Mouse (Mus musculus) limb, embryonic 11.5 days (tissue): Measurements from ENCODE around the gene Gpr33. TPM values are rescaled to one million over a fixed set of nuclear protein-coding genes. Genes with fewer than 3 reads are reported as not detected.

ENCODE experiments used
- ATAC-seq: fragments of 200-750 bp; cut with Nextera tagmentation; 2 replicates; pipeline ENCODE4 v1.8.0; 2017; ENCODE audit warnings: low read depth; ENCODE audit not compliant: insufficient number of reproducible peaks, low FRiP score, low TSS enrichment
- DNase-seq: peaks from one replicate; pipeline ENCODE4 v3.0.0-alpha.2; 2015; ENCODE audit warnings: low spot score
- H3K27ac ChIP-seq: fragments of 300-500 bp; sonication (generic); replicated peaks from 2 replicates; pipeline ENCODE4 v1.5.1; 2014; ENCODE audit warnings: low read depth, mild to moderate bottlenecking, low read length
- H3K27me3 ChIP-seq: fragments of 300-500 bp; sonication (generic); 2 replicates; pipeline ENCODE4 v1.6.1; 2014; ENCODE audit warnings: mild to moderate bottlenecking, low read length, mixed read lengths; ENCODE audit not compliant: control insufficient read depth, insufficient read depth
- H3K36me3 ChIP-seq: fragments of 300-500 bp; sonication (generic); 2 replicates; pipeline ENCODE4 v1.6.1; 2014; ENCODE audit warnings: mild to moderate bottlenecking, low read length, moderate library complexity, mixed read lengths; ENCODE audit not compliant: control insufficient read depth, insufficient read depth
- H3K4me1 ChIP-seq: fragments of 300-500 bp; sonication (generic); 2 replicates; pipeline ENCODE4 v1.6.1; 2014; ENCODE audit warnings: low read length, mixed read lengths; ENCODE audit not compliant: control insufficient read depth, insufficient read depth
- H3K4me2 ChIP-seq: fragments of 300-500 bp; sonication (generic); 2 replicates; pipeline ENCODE4 v1.6.1; 2014; ENCODE audit warnings: low read depth, mild to moderate bottlenecking, moderate library complexity; ENCODE audit not compliant: severe bottlenecking
- H3K4me3 ChIP-seq: fragments of 300-500 bp; sonication (generic); 2 replicates; pipeline ENCODE4 v1.5.1; 2014; ENCODE audit warnings: low read depth, low read length
- H3K9ac ChIP-seq: fragments of 300-500 bp; sonication (generic); 2 replicates; pipeline ENCODE4 v1.6.1; 2014; ENCODE audit warnings: mild to moderate bottlenecking, low read length
- H3K9me3 ChIP-seq: fragments of 300-500 bp; sonication (generic); 2 replicates; pipeline ENCODE4 v1.6.1; 2016; ENCODE audit warnings: low read length; ENCODE audit not compliant: control insufficient read depth
- WGBS: fragments of 180-500 bp; shearing (Covaris S2); extraction: QIAGEN DNeasy Blood & Tissue Kit; methylation state at CpG from one replicate; pipeline ENCODE4 v1.1.7; 2014; 5-methylcytosine and 5-hydroxymethylcytosine counted together
- polyA plus RNA-seq: library from polyadenylated mRNA; unstranded; fragments of >200 nt; fragmentation: Nextera tagmentation; extraction: Ambion mirVana; gene quantifications from 2 replicates; pipeline ENCODE4 v1.2.1, GENCODE M21; 2014

Gpr33 gene
- not detected in 2 replicates for polyA plus RNA-seq

DNA sequence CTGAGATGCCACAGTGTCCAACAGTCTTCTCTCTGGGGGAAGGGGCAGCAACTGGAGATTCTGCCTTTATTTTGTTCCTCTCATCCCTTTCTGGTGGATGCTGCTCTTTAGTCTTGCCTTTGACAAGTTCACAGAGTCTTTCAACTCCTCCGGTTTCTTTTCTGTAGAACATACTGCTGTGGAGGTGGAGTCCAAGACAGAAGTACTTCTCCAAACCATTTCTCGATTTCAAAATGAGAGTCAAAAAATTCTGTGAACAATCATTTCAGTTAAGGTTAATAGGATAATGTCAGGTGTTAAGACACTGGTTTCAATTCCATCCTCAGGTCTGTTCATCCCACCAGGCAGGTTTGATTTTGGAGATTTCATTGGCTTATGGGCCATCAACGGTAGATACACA is at the start of gene Gpr33:
Gene Gpr33, minus strand, starts transcription at position 101 of the 400 bp plus-strand sequence.
- no peak within 1 kb of the TSS for H3K27ac ChIP-seq
- no peaks in the 10 kb centered on the region for H3K27me3 ChIP-seq
- H3K9me3 ChIP-seq = no peaks in the 10 kb centered on the region
- no peak within 1 kb of the TSS for H3K4me3 ChIP-seq
- no peaks in the 10 kb centered on the region for H3K36me3 ChIP-seq
- 86% methylated on average over 3 of the region's 3 CpGs for WGBS
- DNase-seq (no peak), ATAC-seq (no peak)
- H3K9ac ChIP-seq = no peak within 1 kb of the TSS
- H3K4me2 ChIP-seq = no peak within 1 kb of the TSS
- H3K4me1 ChIP-seq = no peaks in the 10 kb centered on the region

DNA sequence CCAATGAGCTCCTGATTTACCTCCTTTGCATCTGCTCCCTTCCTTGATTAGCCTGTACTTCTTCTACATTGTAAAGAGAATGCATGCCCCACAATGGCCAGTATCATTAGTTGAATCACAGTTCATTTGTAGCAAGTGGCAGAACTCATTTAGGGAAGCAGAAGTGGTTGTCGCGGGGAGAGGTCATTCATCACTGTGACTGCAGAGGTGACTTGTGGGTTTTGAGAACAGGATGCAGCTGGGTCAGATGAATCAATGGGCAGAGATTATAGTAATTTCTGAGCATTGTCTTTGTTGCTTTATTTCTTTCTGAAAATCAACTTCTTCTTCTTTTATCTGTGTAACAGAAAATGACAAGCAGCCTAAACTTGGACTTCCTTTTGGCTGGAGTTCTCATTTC is 21.5 kb upstream of the Gpr33 start:
- no peaks in the 10 kb centered on the region for H3K9me3 ChIP-seq
- no peaks in the 10 kb centered on the region for H3K27me3 ChIP-seq
- H3K4me1 ChIP-seq = no peaks in the 10 kb centered on the region
- DNase-seq (no peak), ATAC-seq (no peak)
- no peak overlapping the region for H3K27ac ChIP-seq
- WGBS = 54% methylated on average over 2 of the region's 2 CpGs
- no peaks in the 10 kb centered on the region for H3K36me3 ChIP-seq
- H3K4me2 ChIP-seq = no peak overlapping the region
- no peak overlapping the region for H3K9ac ChIP-seq
- no peak overlapping the region for H3K4me3 ChIP-seq

DNA sequence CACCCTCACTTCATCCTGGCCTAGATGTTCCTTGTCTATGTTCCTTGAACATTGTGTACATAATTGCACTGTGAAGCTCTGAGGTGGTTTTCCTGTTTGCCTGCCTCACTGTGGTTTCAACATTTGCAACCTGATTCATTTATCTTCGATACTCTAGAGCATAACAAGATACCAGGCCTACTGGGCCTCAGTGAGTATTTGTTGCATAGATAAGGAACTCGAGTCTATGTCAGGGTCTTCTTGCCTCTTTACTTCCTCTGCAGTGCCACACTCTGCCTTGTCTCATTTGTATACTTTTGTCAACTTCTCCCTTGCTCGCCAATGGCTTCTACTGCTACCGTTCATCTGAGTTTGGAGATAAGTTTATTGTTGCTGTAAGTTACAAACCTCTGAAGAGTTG is 18.5 kb upstream of the Gpr33 start:
- no peak overlapping the region for H3K4me3 ChIP-seq
- no peaks in the 10 kb centered on the region for H3K36me3 ChIP-seq
- no peaks in the 10 kb centered on the region for H3K9me3 ChIP-seq
- no peaks in the 10 kb centered on the region for H3K4me1 ChIP-seq
- ATAC-seq (no peak), DNase-seq (no peak)
- H3K4me2 ChIP-seq = no peak overlapping the region
- no peaks in the 10 kb centered on the region for H3K27me3 ChIP-seq
- no peak overlapping the region for H3K9ac ChIP-seq
- H3K27ac ChIP-seq = no peak overlapping the region
- 85% methylated on average over 4 of the region's 4 CpGs for WGBS

DNA sequence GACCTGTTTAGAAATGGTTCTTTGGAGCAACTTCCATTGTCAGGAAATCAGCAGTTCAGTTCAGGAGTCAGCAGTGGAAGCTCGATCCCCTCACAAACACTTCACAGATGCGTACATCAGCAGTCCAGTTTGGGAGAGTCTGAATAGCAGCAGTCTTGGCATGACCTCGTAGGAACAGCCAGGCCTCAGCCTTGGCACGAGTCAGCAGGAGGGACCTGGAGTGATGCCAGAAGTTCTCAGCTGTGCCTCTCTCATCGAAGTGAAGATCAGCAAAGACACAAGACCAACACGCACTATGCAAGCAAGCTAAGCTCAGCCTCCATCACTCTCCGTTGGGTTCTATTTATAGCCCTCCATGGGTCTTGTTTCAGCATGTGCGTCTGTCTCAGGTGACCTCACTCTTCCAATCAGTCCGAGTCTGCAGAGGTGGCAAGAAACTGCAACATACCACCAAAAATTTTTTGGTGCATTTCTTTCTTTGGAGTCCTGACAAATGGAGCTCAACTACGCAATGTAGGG is 15.0 kb upstream of the Gpr33 start:
- H3K9me3 ChIP-seq = no peaks in the 10 kb centered on the region

DNA sequence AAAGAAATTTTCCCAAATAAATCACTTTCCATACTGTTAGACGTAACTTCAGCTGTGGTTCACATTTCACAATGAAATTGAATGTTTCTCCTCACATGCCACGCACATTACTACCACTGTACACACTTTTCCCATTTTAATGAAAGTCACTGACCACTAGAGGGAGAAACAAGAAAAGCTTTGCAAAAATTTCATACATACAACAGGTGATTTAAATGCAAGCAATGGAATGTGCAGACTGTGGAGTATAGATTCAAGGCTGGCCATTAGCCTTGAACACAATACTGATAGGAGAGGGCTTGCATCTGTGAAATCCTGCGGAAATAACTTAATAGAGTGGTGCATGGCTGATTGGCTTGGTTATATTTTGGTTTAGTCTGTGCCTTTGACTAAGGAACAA is 10.5 kb upstream of the Gpr33 start:
- H3K9ac ChIP-seq = no peak overlapping the region
- no peaks in the 10 kb centered on the region for H3K36me3 ChIP-seq
- no peaks in the 10 kb centered on the region for H3K27me3 ChIP-seq
- no peaks in the 10 kb centered on the region for H3K9me3 ChIP-seq
- no peak overlapping the region for H3K4me2 ChIP-seq
- H3K27ac ChIP-seq = no peak overlapping the region
- no peak for ATAC-seq
- H3K4me3 ChIP-seq = no peak overlapping the region
- 69% methylated on average over 3 of the region's 3 CpGs for WGBS
- no peaks in the 10 kb centered on the region for H3K4me1 ChIP-seq
- no peak for DNase-seq

More for the DNA sequence above, 15.0 kb upstream of the Gpr33 start:
- WGBS = 89% methylated on average over 10 of the region's 10 CpGs
- DNase-seq = no peak
- Histone ChIP-seq H3K4me2 (no peak overlapping the region), H3K36me3 (no peaks in the 10 kb centered on the region), H3K27me3 (no peaks in the 10 kb centered on the region), H3K27ac (no peak overlapping the region), H3K4me3 (no peak overlapping the region), H3K4me1 (no peaks in the 10 kb centered on the region), H3K9ac (no peak overlapping the region)
- no peak for ATAC-seq

DNA sequence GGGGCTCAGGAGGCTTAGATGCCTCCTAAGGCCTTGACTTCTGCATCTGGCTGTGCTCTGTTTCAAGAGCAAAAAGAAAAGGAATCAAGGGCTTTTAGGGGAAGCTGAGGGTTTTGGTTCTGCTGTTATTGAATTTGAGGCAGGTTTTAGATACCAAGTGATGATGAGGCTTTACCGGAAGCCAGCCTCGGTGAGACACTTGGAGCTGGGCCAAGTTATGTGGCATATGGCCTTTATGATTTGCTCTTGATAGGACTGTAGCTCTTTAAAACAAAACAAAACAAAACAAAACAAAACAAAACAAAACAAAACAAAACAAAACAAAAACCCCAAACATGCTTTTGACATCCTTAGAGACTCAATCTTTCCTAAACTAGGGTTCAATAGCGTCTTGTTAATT is 7.1 kb upstream of the Gpr33 start:
- Histone ChIP-seq H3K9me3 (no peaks in the 10 kb centered on the region), H3K4me3 (no peak overlapping the region), H3K4me2 (no peak overlapping the region), H3K4me1 (no peaks in the 10 kb centered on the region), H3K27ac (no peak overlapping the region), H3K27me3 (no peaks in the 10 kb centered on the region), H3K36me3 (no peaks in the 10 kb centered on the region), H3K9ac (no peak overlapping the region)
- 92% methylated on average over 3 of the region's 3 CpGs for WGBS
- ATAC-seq = no peak
- no peak for DNase-seq

DNA sequence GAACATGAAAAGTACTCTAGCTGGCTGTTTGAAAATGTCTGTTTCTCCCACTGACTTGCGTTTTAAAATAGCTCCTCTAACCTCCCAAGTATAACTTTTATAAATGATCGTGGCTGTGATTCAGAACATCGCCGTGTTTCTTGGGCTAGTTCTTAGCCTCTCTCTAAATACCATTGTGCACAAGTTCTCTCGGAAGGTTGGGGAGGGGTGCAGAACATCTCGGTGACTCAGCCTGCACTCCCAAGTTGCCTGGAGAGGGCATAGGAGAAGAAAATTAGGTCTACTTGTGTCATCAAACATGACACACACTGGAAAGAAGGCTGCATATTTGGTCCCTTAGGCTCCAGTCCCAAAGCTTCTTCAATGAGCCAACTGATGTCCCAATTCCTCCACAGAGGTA is 4.4 kb upstream of the Gpr33 start:
- no peak for DNase-seq
- Histone ChIP-seq H3K9ac (no peak overlapping the region), H3K4me3 (no peak overlapping the region), H3K9me3 (no peaks in the 10 kb centered on the region), H3K4me2 (no peak overlapping the region), H3K27me3 (no peaks in the 10 kb centered on the region), H3K36me3 (no peaks in the 10 kb centered on the region), H3K4me1 (no peaks in the 10 kb centered on the region), H3K27ac (no peak overlapping the region)
- no peak for ATAC-seq
- 93% methylated on average over 6 of the region's 6 CpGs for WGBS

DNA sequence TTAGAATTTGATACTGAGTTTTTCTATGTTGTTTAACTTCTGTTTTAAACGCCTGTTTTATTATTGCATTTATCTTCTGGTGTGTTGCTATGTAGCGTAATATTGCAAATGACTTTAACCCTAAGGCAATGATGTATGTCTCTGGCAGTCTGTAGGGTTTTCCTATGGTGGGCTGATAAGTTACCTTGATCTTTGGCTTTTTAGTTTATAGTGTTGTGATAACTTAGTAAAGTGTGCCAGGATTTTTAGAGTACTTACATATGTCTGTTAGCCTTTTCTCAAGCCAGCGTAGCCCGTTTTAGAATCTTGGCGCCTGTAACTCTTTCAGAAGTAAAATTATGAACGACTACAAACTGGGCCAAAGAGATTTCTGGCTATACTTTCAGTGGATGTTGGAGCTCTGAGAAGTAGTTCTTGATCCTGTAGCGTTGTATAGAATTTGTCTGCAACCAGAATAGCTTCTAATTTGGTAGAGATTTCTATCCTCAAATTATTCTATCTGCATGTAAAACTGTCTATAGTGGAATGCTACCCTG is 13.3 kb downstream of the Gpr33 start:
- Histone ChIP-seq H3K36me3 (no peaks in the 10 kb centered on the region), H3K27me3 (no peaks in the 10 kb centered on the region), H3K4me3 (no peak overlapping the region), H3K4me2 (no peak overlapping the region), H3K4me1 (no peaks in the 10 kb centered on the region), H3K9me3 (no peaks in the 10 kb centered on the region), H3K9ac (no peak overlapping the region), H3K27ac (no peak overlapping the region)
- WGBS = 92% methylated on average over 7 of the region's 7 CpGs
- ATAC-seq (no peak), DNase-seq (no peak)

DNA sequence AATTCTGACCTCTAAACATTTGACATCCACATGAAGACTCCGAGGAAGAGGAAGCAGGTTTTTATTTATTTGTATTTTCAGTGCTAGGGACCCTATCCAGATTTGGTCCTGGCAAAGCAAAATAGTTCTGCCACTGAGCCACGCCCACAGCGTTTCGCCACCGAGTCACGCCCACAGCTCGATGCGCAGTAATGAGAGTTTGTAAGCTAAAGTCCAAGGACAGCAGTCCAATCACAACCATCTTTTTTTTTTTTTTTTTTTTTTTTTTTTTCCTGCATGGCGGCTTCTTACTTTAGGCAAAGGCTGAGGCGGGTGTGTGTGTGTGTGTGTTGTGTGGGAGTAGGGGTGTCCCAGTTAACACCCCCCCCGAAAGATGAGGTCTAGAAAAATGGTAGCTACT is 13.8 kb downstream of the Gpr33 start:
- Histone ChIP-seq H3K9ac (no peak overlapping the region), H3K4me1 (no peaks in the 10 kb centered on the region), H3K36me3 (no peaks in the 10 kb centered on the region), H3K9me3 (no peaks in the 10 kb centered on the region), H3K4me3 (no peak overlapping the region), H3K27ac (no peak overlapping the region), H3K4me2 (no peak overlapping the region), H3K27me3 (no peaks in the 10 kb centered on the region)
- WGBS = 83% methylated on average over 11 of the region's 11 CpGs
- DNase-seq (no peak), ATAC-seq (no peak)
